Mouse (Mus musculus): ENCODE measurements around the gene Efcab12.

GRCm38 (mm10) chr6:115821216-115821993 is 16.8 kb downstream of the Efcab12 start:
- TF ChIP-seq POLR2A (IDR thresholded peaks at IDR 0.05; ENCODE audit: low read depth, low read length) (no peak), CTCF (IDR thresholded peaks at IDR 0.05; ENCODE audit: extremely low read depth, insufficient read length, insufficient replicate concordance, low read depth, low read length) (no peak)

Data from small intestine, adult 2 months (tissue).